In the genomic region with DNA sequence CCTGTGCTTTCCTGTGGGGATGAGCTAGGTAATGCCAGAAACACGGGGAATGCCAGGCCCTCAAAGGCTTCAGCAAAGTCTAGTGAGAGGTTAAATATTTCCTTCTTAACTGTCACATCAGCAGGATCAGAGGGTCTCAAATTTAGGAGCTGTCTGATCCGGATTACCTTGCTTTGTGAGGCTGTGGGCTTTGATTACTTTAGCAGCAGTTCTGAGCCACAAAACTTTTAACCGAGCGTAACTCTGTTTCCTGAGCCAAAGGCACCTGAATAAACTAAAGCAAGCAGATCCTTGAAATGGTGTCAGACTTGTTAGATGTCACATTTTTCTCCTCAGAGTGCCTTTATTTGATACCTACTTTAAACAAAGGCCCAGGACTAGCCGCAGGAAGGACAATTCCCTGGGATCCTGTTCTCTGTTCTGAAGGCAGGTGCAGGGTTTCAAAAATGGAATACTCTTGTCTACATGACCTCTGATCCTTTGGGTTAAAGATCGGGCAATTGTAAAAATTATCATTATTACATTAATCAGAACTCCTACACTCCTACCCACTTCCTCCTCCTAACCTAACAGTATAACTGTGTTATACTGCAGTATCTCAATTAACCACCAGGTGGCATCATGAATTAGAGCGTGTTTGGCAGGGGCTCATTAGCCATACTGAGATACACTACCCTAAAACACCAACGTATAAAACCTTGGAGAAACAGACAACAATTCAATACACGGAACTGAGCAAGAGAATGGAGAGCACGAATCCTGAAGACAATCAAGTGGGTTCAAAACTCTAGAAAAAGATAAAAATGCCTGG, we compare ENCODE assay signal across 8 mouse cellular contexts.
DNase-seq lines count a peak whose midpoint lies in the region; ATAC-seq and TF ChIP-seq lines count a peak whose summit lies in the region.

No protein-coding gene starts in this region.

- H3K36me3 ChIP-seq in kidney, adult 2 months (ENCODE audit: control insufficient read depth, insufficient read depth, low read length), result no peaks in the 10 kb centered on the region
- H3K36me3 ChIP-seq in heart, postnatal 0 days (replicated peaks; ENCODE audit: control insufficient read depth, insufficient read depth, low read length), result no peaks in the 10 kb centered on the region
- no peaks in the 10 kb centered on the region for H3K36me3 ChIP-seq in liver, embryonic 11.5 days (ENCODE audit: control insufficient read depth, insufficient read depth, low read length)

- no peak overlapping the region for H3K27ac ChIP-seq in kidney, adult 2 months (ENCODE audit: insufficient read depth, low read depth, low read length)
- H3K27ac ChIP-seq in heart, postnatal 0 days (ENCODE audit: low read depth), result no peak overlapping the region
- H3K27ac ChIP-seq in liver, embryonic 11.5 days (ENCODE audit: low read depth, low read length), result no peak overlapping the region

- H3K4me3 ChIP-seq in kidney, adult 2 months (ENCODE audit: insufficient read depth, low read depth, low read length), result no peak overlapping the region
- no peak overlapping the region for H3K4me3 ChIP-seq in heart, postnatal 0 days (ENCODE audit: low read depth, low read length)
- no peak overlapping the region for H3K4me3 ChIP-seq in liver, embryonic 11.5 days (ENCODE audit: low read depth, low read length)

- 0 out of 2 replicates have a peak, but pooled peaks have one; percentile 13 for TF ChIP-seq CTCF in kidney, adult 2 months (conservative IDR thresholded peaks at IDR 0.05; ENCODE audit: insufficient read depth, insufficient read length, low read depth, low read length)
- peak; percentile 87 for TF ChIP-seq CTCF in heart, postnatal 0 days (IDR thresholded peaks at IDR 0.05; ENCODE audit: low read depth)

- no peak; the same call in 1 of the 2 replicates for ATAC-seq in heart, postnatal 0 days (ENCODE audit: insufficient read depth, low read depth)
- ATAC-seq in liver, embryonic 11.5 days (replicated peaks; ENCODE audit: low FRiP score), result peak; percentile 67
- ATAC-seq in neutrophil, adult 5-6 weeks (ENCODE audit: extremely low read depth, insufficient number of reproducible peaks, low FRiP score, poor library complexity, severe bottlenecking), result 0 out of 2 replicates have a peak, but pooled peaks have one; percentile 41

- H3K27me3 ChIP-seq in kidney, adult 2 months (replicated peaks; ENCODE audit: control insufficient read depth, insufficient read depth, low read length), result no peaks in the 10 kb centered on the region
- no peaks in the 10 kb centered on the region for H3K27me3 ChIP-seq in heart, postnatal 0 days (ENCODE audit: control insufficient read depth, insufficient read depth, low read length)
- no peaks in the 10 kb centered on the region for H3K27me3 ChIP-seq in liver, embryonic 11.5 days (replicated peaks; ENCODE audit: control insufficient read depth, insufficient read depth, low read length)

- DNase-seq in kidney, adult 2 months, result peak; percentile 65
- no peak for DNase-seq in kidney, postnatal 4 days
- peak; percentile 13 to 20 for DNase-seq in CD8-positive naive resting alpha-beta T cell, adult 2 months (ENCODE audit: low read depth in 2 of 2, low spot score in 2 of 2)
- peak; percentile 37 for DNase-seq in brain, adult 2 months (ENCODE audit: low read depth, low spot score)
- peak; percentile 45 for DNase-seq in heart, postnatal 0 days (ENCODE audit: low spot score)
- DNase-seq in liver, embryonic 11.5 days (ENCODE audit: low spot score), result no peak
- DNase-seq in spleen, adult 18-20 months, result no peak

- TF ChIP-seq POLR2A in kidney, adult 2 months (IDR thresholded peaks at IDR 0.05; ENCODE audit: low read depth, low read length), result no peak

- no peaks in the 10 kb centered on the region for H3K4me1 ChIP-seq in kidney, adult 2 months (ENCODE audit: control insufficient read depth, insufficient read depth, low read length)
- no peaks in the 10 kb centered on the region for H3K4me1 ChIP-seq in heart, postnatal 0 days (ENCODE audit: control insufficient read depth, insufficient read depth)
- no peaks in the 10 kb centered on the region for H3K4me1 ChIP-seq in liver, embryonic 11.5 days (replicated peaks; ENCODE audit: control insufficient read depth, insufficient read depth, low read length)

- WGBS in kidney, adult 2 months, result 41% methylated on average over 10 of the region's 10 CpGs
- 43% methylated on average over 10 of the region's 10 CpGs for WGBS in heart, postnatal 0 days
- 39% methylated on average over 10 of the region's 10 CpGs for WGBS in liver, embryonic 11.5 days

- no peak overlapping the region for H3K4me2 ChIP-seq in heart, postnatal 0 days (ENCODE audit: low read depth, low read length)
- no peak overlapping the region for H3K4me2 ChIP-seq in liver, embryonic 11.5 days

- H3K9me3 ChIP-seq in heart, postnatal 0 days (replicated peaks; ENCODE audit: control insufficient read depth, low read length), result no peaks in the 10 kb centered on the region
- H3K9me3 ChIP-seq in liver, embryonic 11.5 days (ENCODE audit: control insufficient read depth, low read length), result no peaks in the 10 kb centered on the region

- TF ChIP-seq EP300 in heart, postnatal 0 days (IDR thresholded peaks at IDR 0.05; ENCODE audit: low read depth), result no peak

- no peak overlapping the region for H3K9ac ChIP-seq in heart, postnatal 0 days (replicated peaks; ENCODE audit: low read depth, low read length)
- no peak overlapping the region for H3K9ac ChIP-seq in liver, embryonic 11.5 days (ENCODE audit: low read depth, low read length)

Comparison
In these comparisons a context has a peak if more than half of its experiments do, and no peak if none do; other contexts are left out.
1. DNase-seq: peak in kidney, adult 2 months (single experiment), CD8-positive naive resting alpha-beta T cell, adult 2 months (2 of 2), brain, adult 2 months (single experiment) and heart, postnatal 0 days (single experiment); none in kidney, postnatal 4 days (0 of 2), liver, embryonic 11.5 days (single experiment) and spleen, adult 18-20 months (0 of 2).